Mouse (Mus musculus) liver (tissue): ENCODE measurements at regions not wholly inside any gene's neighbourhood (a gene's known extent, or its start where the extent isn't known, plus 50 kb on each side); places are given as distances from the start of the nearest gene placed in this dataset.
"Not testable (repeated sequence)": the region's sequence is repeated elsewhere in the genome, so short reads cannot be mapped to it uniquely, and the experiment has no call there.

ENCODE experiments used
- DNase-seq: peaks from one replicate; pipeline ENCODE4 v3.0.0-alpha.2; 2020; ENCODE audit warnings: mixed read lengths

- not testable (repeated sequence) for DNase-seq
These were observed 132.5 kb upstream of the Tacstd2 start for GRCm38 (mm10) chr6:67668073-67668472.

GRCm38 (mm10) chr6:67631617-67632016 lies 96.0 kb upstream of the Tacstd2 start:
- no peak for DNase-seq

GRCm38 (mm10) chr6:67610402-67610801 lies 74.8 kb upstream of the Tacstd2 start:
- no peak for DNase-seq

DNA sequence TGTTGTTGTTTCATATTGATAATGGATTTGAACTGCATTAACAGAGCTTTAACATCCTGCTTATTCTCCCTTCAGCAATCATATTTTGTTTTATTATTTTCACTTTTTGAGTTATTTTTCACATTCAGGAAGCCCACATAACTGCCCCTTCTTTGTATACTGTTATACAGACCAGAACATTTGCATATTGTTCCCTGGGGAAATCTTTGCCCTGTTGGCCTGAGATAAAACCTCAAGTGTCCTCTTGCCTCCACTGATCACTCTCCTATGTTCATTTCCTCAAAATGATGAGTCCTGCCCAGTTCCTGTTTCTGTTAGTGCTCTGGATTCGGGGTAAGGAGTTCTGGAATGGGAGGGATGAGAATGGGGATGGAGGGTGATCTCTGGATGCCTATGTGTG lies 73.9 kb upstream of the Tacstd2 start:
- DNase-seq, result not testable (repeated sequence)
